Mouse (Mus musculus) inflammation-experienced regulatory T-cells, adult 6 months (primary cell): ENCODE data around the gene Zfp488. TPM values are rescaled to one million over a fixed set of nuclear protein-coding genes. Genes with fewer than 3 reads are reported as not detected.

Experiments
- ATAC-seq: one replicate; pipeline ENCODE4 v1.8.0; 2017
- polyA plus RNA-seq, 3 experiments: library from polyadenylated mRNA; unstranded; fragments of 100-300 nt; shearing (Covaris generic); gene quantifications; one replicate each; pipeline ENCODE4 v1.2.1; 2017

The Zfp488 gene
- polyA plus RNA-seq, 3 experiments from 2014 or later, result not detected

DNA sequence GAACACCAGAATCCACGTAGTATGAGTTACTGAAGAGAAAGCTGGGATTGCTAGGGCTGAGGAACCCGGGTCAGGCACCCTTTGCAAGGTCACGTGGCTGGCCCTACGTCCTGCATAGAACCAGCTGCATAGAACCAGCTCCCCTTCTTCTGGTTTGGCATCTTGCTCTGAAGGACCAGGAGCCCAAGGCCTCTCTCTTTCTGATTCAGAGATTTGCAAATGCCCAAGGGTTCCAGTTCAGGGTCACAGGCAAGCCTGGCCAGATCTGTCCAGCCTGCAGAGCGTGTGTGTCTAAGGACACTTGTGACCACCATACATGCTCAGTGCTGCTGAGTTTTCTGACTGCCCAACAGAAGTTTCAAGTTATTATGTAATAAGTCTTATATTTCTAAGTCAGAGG lies 36.3 kb downstream of the Zfp488 start:
- ATAC-seq, result no peak

DNA sequence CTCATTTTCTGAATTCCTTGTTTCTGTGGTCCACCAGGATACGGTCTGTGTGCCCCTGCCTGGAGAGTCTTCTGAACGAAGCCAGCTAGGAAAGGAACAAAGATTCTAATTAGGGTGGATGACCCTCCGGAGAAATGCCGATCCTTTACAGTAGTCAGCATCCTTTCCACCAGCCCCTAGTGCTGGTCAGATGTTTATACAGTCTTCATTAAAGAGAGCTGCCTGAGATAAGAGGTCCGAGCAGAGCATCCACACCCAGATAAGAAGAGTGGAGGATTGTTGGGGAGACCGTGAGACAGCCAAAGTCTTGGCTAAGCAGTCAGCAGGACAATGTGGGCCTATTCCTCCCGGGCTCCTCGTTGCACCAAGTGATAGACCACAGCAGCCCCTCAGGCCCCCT lies 37.8 kb downstream of the Zfp488 start, which contains the start of gene Gdf2:
Gene Gdf2 (plus strand): TSS at position 301 of the 400 bp plus-strand sequence.
- no peak for ATAC-seq

DNA sequence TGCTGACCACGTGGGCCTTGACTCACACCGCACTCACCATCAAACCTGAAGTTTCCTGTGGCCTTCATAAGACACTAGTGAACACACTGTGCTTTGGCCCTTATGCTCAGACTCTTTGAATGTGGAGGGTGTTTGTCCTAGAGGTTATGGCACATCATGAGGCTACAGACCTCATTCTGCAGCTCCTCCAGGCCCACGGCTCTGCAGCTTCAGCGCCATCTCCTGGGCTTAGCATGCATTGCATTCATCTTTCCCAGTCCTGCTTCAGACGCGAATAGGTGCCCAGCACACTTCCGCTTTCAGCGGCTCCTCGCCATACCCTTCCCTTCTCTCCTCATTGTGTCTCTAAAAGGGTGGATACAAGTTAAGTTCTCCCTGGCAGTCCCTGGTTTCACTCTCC lies 39.4 kb downstream of the Zfp488 start:
- no peak for ATAC-seq

DNA sequence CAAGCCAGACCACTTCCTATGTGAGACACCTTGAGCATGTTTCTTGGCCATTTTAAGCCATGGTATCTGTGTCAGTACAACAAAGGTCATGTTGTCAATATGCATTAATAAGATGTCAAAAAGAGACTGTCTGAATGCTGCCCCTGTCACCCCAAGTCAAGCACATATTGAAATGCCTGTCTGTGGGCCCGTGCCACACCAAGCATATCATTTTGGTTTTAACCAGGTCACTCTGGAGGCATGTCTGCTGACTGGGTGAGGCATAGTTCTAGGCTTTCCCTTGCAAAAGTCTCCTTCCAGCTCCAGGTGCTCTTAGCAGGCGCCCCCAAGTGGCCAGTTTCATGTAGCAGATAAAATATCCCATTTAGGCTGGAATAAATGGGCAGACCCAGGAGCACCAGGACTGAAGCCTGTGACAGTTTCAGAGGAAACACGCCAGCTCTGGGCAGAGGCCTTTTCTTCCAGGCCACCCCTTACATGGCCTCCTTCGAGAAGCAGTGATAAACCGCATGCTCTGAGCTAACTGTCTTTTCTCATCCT lies 44.7 kb downstream of the Zfp488 start:
- ATAC-seq, result no peak

DNA sequence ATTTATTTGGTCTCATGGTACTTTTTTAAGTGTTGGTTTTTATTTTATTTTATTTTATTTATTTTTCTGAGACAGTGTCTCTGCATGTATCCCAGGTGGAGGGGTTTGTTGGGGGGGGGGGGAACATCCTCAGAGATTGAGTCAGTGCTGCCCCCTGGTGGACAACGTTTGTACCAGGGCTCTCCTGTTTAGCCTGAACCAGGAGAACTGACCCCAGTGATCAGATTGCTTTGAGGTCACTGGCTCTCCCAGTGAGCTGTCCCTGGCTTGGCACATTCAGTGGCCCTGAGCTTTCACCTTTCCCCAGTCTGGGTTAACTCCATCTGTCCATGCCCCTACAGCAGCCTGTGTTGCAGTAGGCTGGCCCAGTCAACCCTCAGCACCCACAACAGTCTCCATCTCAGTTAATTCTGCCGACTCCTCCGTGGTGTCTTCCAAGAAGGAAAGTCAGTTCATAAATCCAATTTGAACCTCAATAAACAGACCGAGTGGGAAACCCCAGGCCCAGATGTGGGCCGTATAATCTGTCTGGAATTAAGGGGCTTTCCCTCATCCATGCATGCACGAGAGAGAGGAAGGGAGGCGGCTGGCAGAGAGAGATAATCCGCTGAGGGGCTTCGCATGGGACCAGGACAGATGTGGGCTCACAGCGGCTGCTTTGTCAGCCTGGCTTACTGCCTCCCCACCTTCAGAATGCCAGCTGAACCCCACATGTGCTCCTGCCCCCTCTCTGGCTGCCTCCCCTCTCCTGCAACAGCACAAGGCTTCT lies 45.4 kb downstream of the Zfp488 start:
- ATAC-seq, result no peak

DNA sequence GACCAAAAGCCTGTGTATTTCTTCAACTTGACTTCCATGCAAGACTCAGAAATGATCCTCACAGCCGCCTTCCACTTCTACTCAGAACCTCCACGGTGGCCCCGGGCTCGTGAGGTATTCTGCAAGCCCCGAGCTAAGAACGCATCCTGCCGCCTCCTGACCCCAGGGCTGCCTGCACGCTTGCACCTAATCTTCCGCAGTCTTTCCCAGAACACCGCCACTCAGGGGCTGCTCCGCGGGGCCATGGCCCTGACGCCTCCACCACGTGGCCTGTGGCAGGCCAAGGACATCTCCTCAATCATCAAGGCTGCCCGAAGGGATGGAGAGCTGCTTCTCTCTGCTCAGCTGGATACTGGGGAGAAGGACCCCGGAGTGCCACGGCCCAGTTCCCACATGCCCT lies 46.7 kb downstream of the Zfp488 start:
- ATAC-seq, result no peak

DNA sequence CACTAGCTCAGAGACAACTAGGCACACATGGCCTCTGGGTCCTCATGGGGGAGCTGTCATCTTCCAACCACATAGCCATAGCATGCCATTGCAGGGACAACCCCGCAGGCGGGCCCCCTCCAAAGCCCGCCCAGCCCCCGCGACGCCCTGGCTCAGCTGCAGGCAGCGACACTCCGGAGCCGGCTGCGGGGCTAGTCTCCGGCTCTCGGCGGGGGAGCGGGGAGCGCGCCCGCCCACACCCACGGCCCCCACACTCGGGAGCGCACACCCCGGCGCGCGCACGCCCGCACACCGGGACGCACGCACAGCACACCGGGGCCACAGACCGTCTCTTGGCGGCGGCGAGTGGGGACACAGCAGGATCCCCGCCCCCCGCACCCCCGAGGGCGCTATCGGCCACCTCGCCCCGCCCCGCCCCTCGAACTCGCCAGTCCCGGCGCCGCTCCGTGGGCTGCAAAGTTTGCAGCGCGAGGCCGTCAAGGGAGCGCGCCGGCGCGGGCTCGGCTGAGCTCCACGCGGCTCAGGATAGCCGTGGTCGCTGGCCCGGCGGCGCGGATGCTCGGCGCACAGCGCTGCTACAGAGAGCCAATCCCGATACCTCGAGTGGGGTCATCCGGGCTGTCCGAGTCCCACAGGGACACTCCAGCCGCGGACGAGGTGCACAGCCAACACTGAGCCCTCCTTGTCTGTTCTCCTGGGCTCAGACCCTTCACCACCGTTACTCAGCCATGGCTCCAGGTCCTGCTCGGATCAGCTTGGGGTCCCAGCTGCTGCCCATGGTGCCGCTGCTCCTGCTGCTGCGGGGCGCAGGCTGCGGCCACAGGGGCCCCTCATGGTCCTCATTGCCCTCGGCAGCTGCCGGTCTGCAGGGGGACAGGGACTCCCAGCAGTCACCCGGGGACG lies 55.1 kb downstream of the Zfp488 start, which contains the start of gene Gdf10:
Gene Gdf10 (plus strand): TSS at position 420 of the 903 bp plus-strand sequence.
- no peak for ATAC-seq

DNA sequence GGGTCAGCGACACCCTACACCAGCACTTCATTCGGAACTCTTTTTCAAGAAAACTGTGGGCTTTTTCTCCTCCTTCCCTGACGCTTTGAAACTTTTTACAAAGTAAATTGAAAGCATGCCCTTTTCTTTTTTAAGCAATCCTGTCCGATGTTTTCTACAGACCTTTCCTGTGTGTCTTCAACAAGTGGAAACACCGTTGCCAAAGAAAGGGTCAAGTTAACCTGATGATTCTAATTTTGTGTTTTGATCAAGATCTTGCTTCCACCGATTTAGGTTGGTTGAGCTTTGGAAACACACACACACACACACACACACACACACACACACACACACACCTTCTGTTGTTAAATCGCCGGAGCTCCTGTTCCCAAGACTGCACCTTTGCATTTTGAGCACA lies 55.8 kb downstream of the Zfp488 start:
- ATAC-seq, result no peak

DNA sequence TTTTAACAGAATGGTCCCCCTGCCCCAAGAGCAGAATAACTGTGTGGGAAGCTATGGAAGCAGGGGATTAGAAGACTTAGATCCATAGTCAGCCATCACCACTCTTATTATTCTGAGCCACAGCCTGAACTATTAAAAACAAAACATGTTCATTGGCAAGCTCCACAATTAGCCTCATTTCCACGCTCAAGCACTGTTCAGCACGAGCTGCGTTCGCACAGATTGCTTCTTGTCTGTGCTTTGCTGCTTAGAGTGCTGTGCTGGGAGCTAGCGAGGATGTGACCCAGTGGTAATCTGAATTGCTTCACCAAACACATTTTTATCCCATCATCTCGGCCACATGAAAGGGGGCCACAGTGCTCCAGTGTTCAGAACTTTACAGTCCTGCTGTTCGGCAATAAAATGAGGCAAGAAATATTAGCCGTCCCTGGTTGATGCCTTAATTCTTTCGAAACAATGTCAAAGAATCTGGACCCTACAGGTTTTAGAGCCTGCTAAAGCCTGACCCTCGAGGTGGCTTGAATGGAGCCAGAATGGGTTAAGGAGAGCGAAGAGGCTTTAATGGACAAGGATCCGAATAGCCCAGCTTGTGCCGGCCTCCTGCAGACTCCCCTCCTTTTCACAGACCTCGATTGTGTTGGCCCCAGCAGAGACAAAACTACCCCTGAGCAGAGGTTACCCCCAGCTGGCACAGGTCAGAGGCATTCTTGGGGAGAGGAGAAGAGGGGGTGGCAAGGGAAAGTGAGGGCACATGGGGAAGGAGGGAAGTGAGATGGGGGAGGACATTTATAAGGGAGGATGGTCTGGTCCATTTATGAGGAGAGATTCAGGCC lies 57.6 kb downstream of the Zfp488 start:
- no peak for ATAC-seq

Other genes starting within 250 kb of the Zfp488 start
- gene Gdf10, start 55.2 kb downstream of the Zfp488 start, polyA plus RNA-seq, result not detected
- gene Gdf2, start 37.7 kb downstream of the Zfp488 start, polyA plus RNA-seq, result not detected
- gene Rbp3, start 24.8 kb downstream of the Zfp488 start, polyA plus RNA-seq, result not detected
- gene Gm30083, start 36.4 kb upstream of the Zfp488 start, polyA plus RNA-seq, result not detected
- not detected for gene Gm5460, start 38.0 kb upstream of the Zfp488 start, polyA plus RNA-seq
- gene Antxrl, start 73.9 kb upstream of the Zfp488 start, polyA plus RNA-seq, result not detected
- not detected for gene Anxa8, start 107.2 kb upstream of the Zfp488 start, polyA plus RNA-seq
- not detected for gene A630023A22Rik, start 124.0 kb upstream of the Zfp488 start, polyA plus RNA-seq
- gene Npy4r, start 173.7 kb upstream of the Zfp488 start, polyA plus RNA-seq, result not detected
- under 1 TPM in 1 of 3 experiments, not detected in 2; 0.12 TPM for gene Gprin2, start 222.9 kb upstream of the Zfp488 start, polyA plus RNA-seq
- under 1 TPM in 1 of 3 experiments, not detected in 2; 0.31 TPM for gene Syt15, start 240.8 kb upstream of the Zfp488 start, polyA plus RNA-seq